Mouse (Mus musculus): ENCODE measurements around the gene Ncapg. TPM values are rescaled to one million over a fixed set of nuclear protein-coding genes. Genes with fewer than 3 reads are reported as not detected.

The Ncapg gene
- 58.9 and 63.9 TPM in 2 replicates for total RNA-seq (2012; rRNA removed)
- 95.5 and 113 TPM in 2 replicates for total RNA-seq (2014; rRNA removed)
- 66.7 and 69.6 TPM in 2 replicates for polyA plus RNA-seq (2012; ENCODE audit: insufficient read length, low read depth)

DNA sequence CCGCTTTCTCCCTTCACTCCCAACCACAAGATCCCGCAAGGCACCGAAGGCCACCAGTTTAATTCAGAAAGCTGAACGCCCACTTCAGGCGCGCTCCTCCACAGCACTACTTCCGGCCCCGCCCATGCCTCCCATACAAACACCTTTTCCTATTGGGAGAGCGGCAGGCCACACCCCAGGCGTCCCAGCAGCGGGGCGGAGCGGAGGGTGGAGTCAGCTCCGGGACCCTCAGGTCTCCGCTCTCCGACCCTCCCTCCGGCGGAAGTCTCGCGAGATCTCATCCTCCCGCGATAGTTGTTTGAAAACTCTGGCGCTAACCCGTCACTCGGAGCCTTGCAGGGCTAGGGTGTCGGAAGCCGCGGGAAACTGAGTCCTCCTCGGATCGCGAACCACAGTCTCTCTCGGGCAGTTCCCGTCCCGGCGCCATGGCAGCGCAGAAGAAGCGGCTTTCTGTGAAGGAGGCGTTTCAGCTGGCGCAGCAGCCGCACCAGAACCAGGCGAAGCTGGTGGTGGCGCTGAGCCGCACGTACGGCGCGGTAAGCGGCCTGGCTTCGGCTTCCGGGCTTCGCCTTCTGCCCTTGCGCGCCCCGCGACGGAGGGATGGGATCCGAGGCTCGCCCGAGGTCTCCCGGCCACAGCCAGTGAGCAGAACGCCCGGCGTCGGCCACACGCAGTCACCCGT lies at the start of gene Ncapg:
Gene Ncapg (plus strand): TSS at position 322 of the 682 bp plus-strand sequence.
- in situ Hi-C loops (cut with MboI; ENCODE audit: low pct_ligation_motif_present, low pct_unique_long_range_greater_than_20kb, low sequenced_read_pairs), result loop anchor here (5.0 to 10.0 kb wide), 2 partner anchors 137 to 195 kb away; no protein-coding TSS in a partner anchor
- H3K9me3 ChIP-seq (replicated peaks; ENCODE audit: low read length), result no peaks in the 10 kb centered on the region
- H3K27me3 ChIP-seq (replicated peaks), result no peaks in the 10 kb centered on the region
- peaks cover 0 to 17% of the 10 kb centered on the region in 2 experiments; a peak in 2 of 4 replicates for H3K4me1 ChIP-seq (ENCODE audit: control insufficient read depth in 1 of 2, insufficient read depth in 2 of 2)
- TF ChIP-seq RCOR1 (conservative IDR thresholded peaks at IDR 0.05; ENCODE audit: low read depth, low read length) (no peak; the same call in 1 of the 2 replicates), ZNF384 (IDR thresholded peaks at IDR 0.05; ENCODE audit: low read depth, low read length) (no peak), POLR2AphosphoS2 (IDR thresholded peaks at IDR 0.05; ENCODE audit: low read depth, low read length) (peak; percentile 87), IRF4 (IDR thresholded peaks at IDR 0.05; ENCODE audit: low read depth, low read length) (peak; percentile 68), KAT2A (IDR thresholded peaks at IDR 0.05; ENCODE audit: insufficient replicate concordance, low read length) (0 out of 2 replicates have a peak, but pooled peaks have one; percentile 69), ZMIZ1 (IDR thresholded peaks at IDR 0.05; ENCODE audit: low read depth, low read length) (peak; percentile 96), ELF1 (IDR thresholded peaks at IDR 0.05; ENCODE audit: low read depth, low read length) (peak; percentile 82), MXI1 (IDR thresholded peaks at IDR 0.05; ENCODE audit: low read depth, low read length) (peak; percentile 71; the same call in 1 of the 2 replicates), JUN (IDR thresholded peaks at IDR 0.05; ENCODE audit: insufficient read depth, low read depth, low read length) (no peak), SIN3A (IDR thresholded peaks at IDR 0.05; ENCODE audit: low read length) (peak; percentile 85), MAX (IDR thresholded peaks at IDR 0.05; ENCODE audit: low read length) (no peak; the same call in 1 of the 2 replicates), POLR2A (IDR thresholded peaks at IDR 0.05; ENCODE audit: low read depth, low read length) (peak; percentile 97), USF2 (conservative IDR thresholded peaks at IDR 0.05; ENCODE audit: low read depth, low read length) (no peak), HCFC1 (IDR thresholded peaks at IDR 0.05; ENCODE audit: low read depth, low read length) (peak; percentile 64), E2F4 (IDR thresholded peaks at IDR 0.05; ENCODE audit: insufficient replicate concordance, low read depth, low read length) (peak; percentile 80; the same call in 1 of the 2 replicates), TBP (conservative IDR thresholded peaks at IDR 0.05; ENCODE audit: low read depth, low read length) (peak; percentile 75), EP300 (IDR thresholded peaks at IDR 0.05; ENCODE audit: low read length) (no peak), USF1 (IDR thresholded peaks at IDR 0.05; ENCODE audit: low read depth, low read length) (no peak), MAFK (IDR thresholded peaks at IDR 0.05; ENCODE audit: insufficient replicate concordance, low read length) (no peak), CHD2 (IDR thresholded peaks at IDR 0.05; ENCODE audit: low read length) (peak; percentile 99), MEF2A (IDR thresholded peaks at IDR 0.05; ENCODE audit: borderline replicate concordance, low read depth, low read length) (0 out of 2 replicates have a peak, but pooled peaks have one; percentile 38), ZC3H11A (IDR thresholded peaks at IDR 0.05; ENCODE audit: low read depth, low read length) (no peak), CHD1 (IDR thresholded peaks at IDR 0.05; ENCODE audit: low read depth, low read length) (no peak), TCF12 (IDR thresholded peaks at IDR 0.05; ENCODE audit: low read depth, low read length) (peak; percentile 89), PAX5 (IDR thresholded peaks at IDR 0.05; ENCODE audit: low read length) (no peak), NELFE (IDR thresholded peaks at IDR 0.05; ENCODE audit: low read depth, low read length) (peak; percentile 98), ZKSCAN1 (IDR thresholded peaks at IDR 0.05; ENCODE audit: borderline replicate concordance, low read depth, low read length) (no peak), UBTF (IDR thresholded peaks at IDR 0.05; ENCODE audit: low read depth, low read length) (peak; percentile 95), MYC (IDR thresholded peaks at IDR 0.05; ENCODE audit: low read depth, low read length) (no peak)
- peak; percentile 99 for DNase-seq (ENCODE audit: extremely low read depth)
- peak within 1 kb of the TSS; percentile 92 for H3K9ac ChIP-seq (ENCODE audit: insufficient read depth, low read depth)
- dilution Hi-C loops (cut with MboI; ENCODE audit: extremely low pct_ligation_motif_present, extremely low pct_unique_long_range_greater_than_20kb, low sequenced_read_pairs), result no loop called here
- H3K79me2 ChIP-seq (replicated peaks; ENCODE audit: control insufficient read depth, extremely low read depth, insufficient read depth, poor library complexity, severe bottlenecking), result peaks cover 22% of the 10 kb centered on the region
- H3K27ac ChIP-seq (ENCODE audit: insufficient read depth, low read depth), result peak within 1 kb of the TSS; percentile 90
- H3K4me2 ChIP-seq (ENCODE audit: insufficient read depth, low read depth, poor library complexity, severe bottlenecking), result peak within 1 kb of the TSS; percentile 98
- H3K36me3 ChIP-seq (replicated peaks in 1 of 2; ENCODE audit: control insufficient read depth in 1 of 2, insufficient read depth in 1 of 2, low read length in 1 of 2), result peaks cover 0 to 8% of the 10 kb centered on the region in 2 experiments
- peak within 1 kb of the TSS; percentile 90 to 94 (median 90) for H3K4me3 ChIP-seq (replicated peaks in 1 of 3; ENCODE audit: low read depth in 2 of 3, low read length in 2 of 3, poor library complexity in 1 of 3)

All from CH12.LX (cell line).